ENCODE assay signal across 14 mouse cellular contexts in the genomic region with DNA sequence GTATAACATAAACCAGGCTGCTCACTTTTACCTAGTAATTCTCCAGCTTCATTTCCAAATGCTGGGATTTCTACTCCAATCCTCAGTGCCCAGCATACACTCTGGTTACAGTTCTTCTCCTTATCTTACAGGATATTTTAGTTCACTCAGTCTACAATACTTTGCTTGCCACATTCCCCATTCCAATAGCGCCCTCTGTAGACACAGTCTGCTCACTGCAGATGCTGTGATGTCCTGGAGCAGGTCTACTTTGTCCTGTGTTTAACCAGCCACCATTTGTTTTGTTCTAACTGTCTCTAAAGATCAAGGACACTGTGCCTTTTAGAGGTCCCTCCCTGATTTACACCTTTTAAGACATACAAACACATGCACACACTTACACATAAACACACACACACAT. TPM values are rescaled to one million over a fixed set of nuclear protein-coding genes. Genes with fewer than 3 reads are reported as not detected.
A peak's percentile ranks its signal among the peaks of the same experiment; 100 is the strongest.
DNase-seq lines count a peak whose midpoint lies in the region; TF ChIP-seq lines count a peak whose summit lies in the region.
"Not testable (repeated sequence)": the region's sequence is repeated elsewhere in the genome, so short reads cannot be mapped to it uniquely, and the experiment has no call there.
"Had no signal": no experiment of that assay in that cellular context is flagged by ENCODE, and none has a peak within 500 bp of the region (broad histone marks: within the 10 kb centered on the region; RNA-seq: fewer than 3 reads in every experiment).

No protein-coding gene starts in this region.

- dilution Hi-C loops in CH12.LX (cut with MboI; ENCODE audit: extremely low pct_ligation_motif_present, extremely low pct_unique_long_range_greater_than_20kb, low sequenced_read_pairs): not testable (repeated sequence)

- TF ChIP-seq RAD21 in CH12.LX (IDR thresholded peaks at IDR 0.05; ENCODE audit: low read depth, low read length): peak; percentile 6

- not testable (repeated sequence) for H3K9ac ChIP-seq in CH12.LX (ENCODE audit: insufficient read depth, low read depth)

- H3K4me1 ChIP-seq in CH12.LX (ENCODE audit: control insufficient read depth in 1 of 2, insufficient read depth in 2 of 2); lung, adult 2 months (ENCODE audit: control insufficient read depth, insufficient read depth, low read length): not testable (repeated sequence)

- 4% methylated on average over 1 of the region's 1 CpGs for WGBS in lung, adult 2 months

- not testable (repeated sequence) for H3K27ac ChIP-seq in CH12.LX (ENCODE audit: insufficient read depth, low read depth)

- not testable (repeated sequence) for TF ChIP-seq EP300 in CH12.LX (IDR thresholded peaks at IDR 0.05; ENCODE audit: low read length)

- not testable (repeated sequence) for H3K4me3 ChIP-seq in CH12.LX (replicated peaks in 1 of 3; ENCODE audit: low read depth in 2 of 3, low read length in 2 of 3, poor library complexity in 1 of 3); lung, adult 2 months (replicated peaks; ENCODE audit: extremely low read depth, low read depth, low read length)

- not testable (repeated sequence) for DNase-seq in CH12.LX (ENCODE audit: extremely low read depth)
- peak; percentile 48 for DNase-seq in adrenal gland, postnatal 25 days
- peak; percentile 9 for DNase-seq in embryo, embryonic 10 days (ENCODE audit: low spot score)
- peak; percentile 40 to 61 for DNase-seq in heart, postnatal 10 days
- DNase-seq in layer of hippocampus, adult 11-12 months (ENCODE audit: low spot score): peak; percentile 36
- DNase-seq in lung, adult 2 months: peak; percentile 9
- peak; percentile 40 for DNase-seq in ovary, postnatal 36 days (ENCODE audit: low spot score)
- peak; percentile 71 for DNase-seq in thymus, postnatal 25 days

- H3K27me3 ChIP-seq in CH12.LX (replicated peaks): peaks cover 13% of the 10 kb centered on the region

- intact Hi-C loops in heart, postnatal 10 days (cut with DNase I): loop anchor here (5.0 kb wide), 1 partner anchor 296 kb away; the partner anchor contains the start of gene Btbd16

- peak in 1 of 2 experiments; percentile 37; a peak in 2 of 4 replicates for TF ChIP-seq CTCF in CH12.LX (conservative IDR thresholded peaks at IDR 0.05 in 1 of 2, IDR thresholded peaks at IDR 0.05 in 1 of 2; ENCODE audit: low read depth in 2 of 2, low read length in 2 of 2)
- not testable (repeated sequence) for TF ChIP-seq CTCF in lung, adult 2 months (IDR thresholded peaks at IDR 0.05; ENCODE audit: insufficient read depth, low read length)

- H3K79me2 ChIP-seq in CH12.LX (replicated peaks; ENCODE audit: control insufficient read depth, extremely low read depth, insufficient read depth, poor library complexity, severe bottlenecking): not testable (repeated sequence)

- not testable (repeated sequence) for TF ChIP-seq POLR2A in CH12.LX (IDR thresholded peaks at IDR 0.05; ENCODE audit: low read depth, low read length); lung, adult 2 months (IDR thresholded peaks at IDR 0.05; ENCODE audit: borderline replicate concordance, extremely low read depth, low read depth, low read length)

- in situ Hi-C loops in CH12.LX (cut with MboI; ENCODE audit: low pct_ligation_motif_present, low pct_unique_long_range_greater_than_20kb, low sequenced_read_pairs): not testable (repeated sequence)

- H3K36me3 ChIP-seq in CH12.LX (replicated peaks in 1 of 2; ENCODE audit: control insufficient read depth in 1 of 2, insufficient read depth in 1 of 2, low read length in 1 of 2): not testable (repeated sequence)

- not testable (repeated sequence) for H3K9me3 ChIP-seq in CH12.LX (replicated peaks; ENCODE audit: low read length)

- not testable (repeated sequence) for H3K4me2 ChIP-seq in CH12.LX (ENCODE audit: insufficient read depth, low read depth, poor library complexity, severe bottlenecking)

RNA-seq across cellular contexts. Expression of gene Dmbt1, which starts 36.3 kb away (rescaled TPM):
- total RNA-seq in CH12.LX (2012; rRNA removed) (not detected in 2 replicates), CH12.LX (2014; rRNA removed) (not detected in 2 replicates)
- not detected in 2 replicates for polyA plus RNA-seq in CH12.LX (2012; ENCODE audit: insufficient read length, low read depth)
- total RNA-seq in adrenal gland, postnatal 25 days (2021): not detected in 2 replicates
- under 1 TPM in 1 of 2 experiments, not detected in 1; 0.19 TPM for total RNA-seq in heart, postnatal 10 days (2021)
- 0.12 and 4.0 TPM in 2 replicates for polyA plus RNA-seq in lung, adult 2 months (2012; rRNA removed)
- total RNA-seq: layer of hippocampus, postnatal 25 days had no signal
- polyA plus RNA-seq: activated CD4-positive, CD25-positive, alpha-beta regulatory T cell, adult 4 months; heart, embryonic 14.5 days; liver, embryonic 12.5 days; midbrain, embryonic 12.5 days; neural tube, embryonic 14.5 days had no signal
